Mouse (Mus musculus) heart, embryonic 13.5 days (tissue): ENCODE results near the gene Qsox2. TPM values are rescaled to one million over a fixed set of nuclear protein-coding genes. Genes with fewer than 3 reads are reported as not detected.

Experiments
- ATAC-seq: fragments of 200-750 bp; cut with Nextera tagmentation; 2 replicates; pipeline ENCODE4 v1.8.0; 2017; ENCODE audit warnings: moderate TSS enrichment; ENCODE audit not compliant: insufficient number of reproducible peaks, low FRiP score, low TSS enrichment; ENCODE audit errors: extremely low read depth
- H3K27ac ChIP-seq: fragments of 300-500 bp; sonication (generic); replicated peaks from 2 replicates; pipeline ENCODE4 v1.5.1; 2015; ENCODE audit warnings: moderate library complexity, mild to moderate bottlenecking, inconsistent platforms
- H3K27me3 ChIP-seq: fragments of 300-500 bp; sonication (generic); replicated peaks from 2 replicates; pipeline ENCODE4 v1.6.1; 2015; ENCODE audit warnings: mild to moderate bottlenecking, inconsistent platforms
- H3K36me3 ChIP-seq: fragments of 300-500 bp; sonication (generic); 2 replicates; pipeline ENCODE4 v1.6.1; 2015; ENCODE audit warnings: mild to moderate bottlenecking, inconsistent platforms
- H3K4me1 ChIP-seq: fragments of 300-500 bp; sonication (generic); 2 replicates; pipeline ENCODE4 v1.6.1; 2015; ENCODE audit warnings: inconsistent platforms
- H3K4me2 ChIP-seq: fragments of 300-500 bp; sonication (generic); 2 replicates; pipeline ENCODE4 v1.6.1; 2015; ENCODE audit warnings: inconsistent platforms, mild to moderate bottlenecking, moderate library complexity
- H3K4me3 ChIP-seq: fragments of 300-500 bp; sonication (generic); 2 replicates; pipeline ENCODE4 v1.5.1; 2015; ENCODE audit warnings: moderate library complexity, mild to moderate bottlenecking, inconsistent platforms
- H3K9ac ChIP-seq: fragments of 300-500 bp; sonication (generic); 2 replicates; pipeline ENCODE4 v1.6.1; 2015; ENCODE audit warnings: inconsistent platforms, mild to moderate bottlenecking, moderate library complexity
- H3K9me3 ChIP-seq: fragments of 300-500 bp; sonication (generic); 2 replicates; pipeline ENCODE4 v1.6.1; 2016; ENCODE audit warnings: inconsistent platforms
- WGBS: fragments of 180-500 bp; shearing (Covaris S2); methylation state at CpG from one replicate; pipeline ENCODE4 v1.1.7; 2015; ENCODE audit warnings: mixed read lengths; 5-methylcytosine and 5-hydroxymethylcytosine counted together
- polyA plus RNA-seq: library from polyadenylated mRNA; unstranded; fragments of >200 nt; fragmentation: Nextera tagmentation; extraction: Ambion mirVana; gene quantifications from 2 replicates; pipeline ENCODE4 v1.2.1, GENCODE M21; 2015

Qsox2 gene
- polyA plus RNA-seq, 1 experiment from 2014 or later = 11.3 TPM

DNA sequence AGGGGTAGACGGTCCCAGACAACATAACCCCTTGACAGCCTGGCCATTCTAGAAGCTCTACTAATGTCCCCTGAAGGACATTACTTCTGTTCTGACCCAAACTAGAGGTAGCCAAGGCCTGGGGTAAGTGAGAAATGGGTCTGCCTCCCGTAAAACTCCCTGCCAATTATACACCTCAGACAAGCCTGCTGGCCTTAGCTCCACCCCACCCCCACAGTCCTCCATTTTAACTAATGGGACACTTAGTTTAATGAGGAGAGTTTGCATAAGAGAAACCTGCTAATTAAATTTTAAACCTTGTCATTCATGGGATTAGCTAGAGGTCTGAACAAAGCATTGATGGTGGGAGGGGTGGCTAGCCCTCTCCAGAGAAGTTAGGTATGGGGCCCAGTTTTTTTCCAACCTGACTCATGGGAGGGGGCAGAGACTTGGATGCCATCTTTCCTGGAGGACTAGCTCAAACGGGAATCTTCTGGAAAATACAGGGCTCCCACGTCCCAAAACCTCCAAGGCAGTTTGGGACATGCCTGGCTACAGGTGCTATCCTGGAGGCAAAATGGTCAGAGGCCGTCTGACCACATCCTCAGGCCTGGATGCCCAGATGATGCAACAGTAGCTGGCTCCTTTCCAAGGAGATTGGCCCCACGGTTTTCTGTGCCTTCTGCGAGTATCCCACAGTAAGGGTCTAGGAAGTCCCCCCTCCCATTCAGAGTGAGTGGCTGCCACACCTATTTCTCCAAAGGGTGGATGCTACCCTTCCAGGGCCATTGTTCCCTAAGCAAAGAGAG lies 42.6 kb downstream of the Qsox2 start:
- Histone ChIP-seq H3K27ac (no peak overlapping the region), H3K4me1 (peaks cover 12% of the 10 kb centered on the region), H3K4me3 (no peak overlapping the region), H3K36me3 (no peaks in the 10 kb centered on the region), H3K4me2 (no peak overlapping the region), H3K9ac (no peak overlapping the region), H3K27me3 (peaks cover 99% of the 10 kb centered on the region), H3K9me3 (no peaks in the 10 kb centered on the region)
- 45% methylated on average over 7 of the region's 7 CpGs for WGBS
- ATAC-seq = no peak

DNA sequence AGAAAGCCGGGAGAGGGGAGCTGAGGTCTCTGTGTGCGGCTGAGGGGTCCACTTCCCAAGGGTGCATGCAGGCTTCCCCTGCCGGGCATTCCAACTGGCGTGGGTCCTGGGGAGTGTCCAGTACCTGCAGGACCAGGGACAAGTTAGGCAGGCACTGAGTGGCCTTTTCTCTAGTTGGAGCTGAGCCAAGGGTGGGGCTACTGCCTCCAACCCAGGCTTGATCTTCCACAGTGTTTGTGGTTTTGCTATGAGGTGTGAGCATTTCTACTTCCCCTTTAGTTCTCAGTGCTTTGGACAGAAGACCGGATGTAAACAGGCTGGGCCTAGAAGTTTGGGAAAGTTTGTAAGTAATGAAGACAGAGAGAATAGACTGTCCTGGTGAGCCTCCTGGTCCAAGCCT lies 48.8 kb downstream of the Qsox2 start:
- Histone ChIP-seq H3K4me1 (peaks cover 4% of the 10 kb centered on the region; the same call in 1 of the 2 replicates), H3K4me2 (no peak overlapping the region), H3K27ac (no peak overlapping the region), H3K27me3 (peaks cover 93% of the 10 kb centered on the region), H3K36me3 (no peaks in the 10 kb centered on the region), H3K9ac (no peak overlapping the region), H3K9me3 (no peaks in the 10 kb centered on the region), H3K4me3 (no peak overlapping the region)
- 59% methylated on average over 5 of the region's 5 CpGs for WGBS
- no peak for ATAC-seq

DNA sequence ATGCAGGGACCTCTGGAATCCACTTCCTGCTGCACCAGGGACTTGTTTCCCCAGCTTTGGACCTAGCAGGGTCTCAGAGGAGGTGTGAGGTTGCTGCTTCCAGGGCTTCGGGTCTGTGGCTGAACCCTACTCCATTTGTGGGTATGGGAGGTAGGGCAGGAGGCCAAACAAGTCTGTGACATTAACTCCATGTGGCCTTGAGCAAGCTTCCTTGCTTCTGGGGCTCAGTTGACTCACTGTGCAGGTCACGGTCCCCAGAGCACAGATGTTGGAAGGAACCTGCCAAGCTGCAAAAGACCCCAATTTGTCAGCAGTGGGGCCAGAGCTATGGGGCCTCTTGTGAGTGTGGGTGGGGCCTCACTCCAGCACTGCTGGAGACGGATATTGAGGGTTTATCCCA lies 53.0 kb downstream of the Qsox2 start:
- no peak for ATAC-seq
- Histone ChIP-seq H3K27ac (no peak overlapping the region), H3K9ac (no peak overlapping the region), H3K4me3 (no peak overlapping the region), H3K4me2 (no peak overlapping the region), H3K36me3 (no peaks in the 10 kb centered on the region), H3K9me3 (no peaks in the 10 kb centered on the region), H3K4me1 (peaks cover 4% of the 10 kb centered on the region; the same call in 1 of the 2 replicates), H3K27me3 (peaks cover 72% of the 10 kb centered on the region)
- 48% methylated on average over 3 of the region's 3 CpGs for WGBS

DNA sequence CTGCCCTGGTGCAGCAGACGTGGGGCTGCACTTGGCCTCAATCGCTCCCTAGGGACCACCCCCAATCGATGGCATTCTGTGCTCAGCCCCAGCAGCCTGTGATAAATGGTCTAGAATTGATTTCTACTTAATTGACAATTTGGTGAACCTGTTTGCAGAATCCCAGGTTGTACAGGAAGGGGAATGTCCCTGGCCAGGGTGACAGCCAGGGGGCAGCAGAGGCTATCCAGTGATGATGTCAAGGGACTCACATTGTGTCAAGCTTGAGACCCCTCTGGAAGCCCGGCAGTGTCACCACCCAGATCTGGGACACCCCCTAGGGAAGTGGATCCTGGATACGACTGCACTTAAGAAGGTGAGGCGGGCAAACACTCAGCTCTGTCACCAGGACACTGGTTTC lies 54.7 kb downstream of the Qsox2 start:
- Histone ChIP-seq H3K4me3 (no peak overlapping the region), H3K9ac (no peak overlapping the region), H3K4me2 (no peak overlapping the region), H3K36me3 (no peaks in the 10 kb centered on the region), H3K9me3 (no peaks in the 10 kb centered on the region), H3K4me1 (no peaks in the 10 kb centered on the region; the same call in 1 of the 2 replicates), H3K27ac (no peak overlapping the region), H3K27me3 (peaks cover 57% of the 10 kb centered on the region)
- ATAC-seq = no peak
- WGBS = 9% methylated on average over 6 of the region's 6 CpGs

DNA sequence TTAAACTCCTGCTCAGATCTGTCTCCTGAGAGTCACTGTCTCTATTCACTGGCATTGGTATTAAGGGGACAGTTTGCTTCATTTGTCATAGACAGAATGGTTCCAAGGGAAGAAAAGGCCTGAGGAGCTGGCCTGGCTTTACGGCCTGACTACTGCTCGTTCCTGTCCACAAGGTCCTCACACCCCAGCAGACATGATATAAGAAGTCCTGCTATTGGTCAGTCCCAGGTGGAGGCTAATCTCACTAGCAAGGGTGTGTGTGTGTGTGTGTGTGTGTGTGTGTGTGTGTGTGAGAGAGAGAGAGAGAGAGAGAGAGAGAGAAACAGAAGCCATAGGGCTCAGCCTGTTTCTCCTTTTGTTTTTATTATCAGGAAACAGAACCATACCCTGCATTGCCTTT lies 60.1 kb downstream of the Qsox2 start:
- H3K4me2 ChIP-seq = no peak overlapping the region
- H3K27me3 ChIP-seq = peaks cover 31% of the 10 kb centered on the region
- WGBS = 39% methylated on average over 2 of the region's 2 CpGs
- peaks cover 16% of the 10 kb centered on the region; the same call in 1 of the 2 replicates for H3K4me1 ChIP-seq
- H3K4me3 ChIP-seq = no peak overlapping the region
- no peaks in the 10 kb centered on the region for H3K9me3 ChIP-seq
- H3K9ac ChIP-seq = no peak overlapping the region
- ATAC-seq = no peak
- peak overlapping the region; percentile 16; the same call in 1 of the 2 replicates for H3K27ac ChIP-seq
- no peaks in the 10 kb centered on the region for H3K36me3 ChIP-seq

DNA sequence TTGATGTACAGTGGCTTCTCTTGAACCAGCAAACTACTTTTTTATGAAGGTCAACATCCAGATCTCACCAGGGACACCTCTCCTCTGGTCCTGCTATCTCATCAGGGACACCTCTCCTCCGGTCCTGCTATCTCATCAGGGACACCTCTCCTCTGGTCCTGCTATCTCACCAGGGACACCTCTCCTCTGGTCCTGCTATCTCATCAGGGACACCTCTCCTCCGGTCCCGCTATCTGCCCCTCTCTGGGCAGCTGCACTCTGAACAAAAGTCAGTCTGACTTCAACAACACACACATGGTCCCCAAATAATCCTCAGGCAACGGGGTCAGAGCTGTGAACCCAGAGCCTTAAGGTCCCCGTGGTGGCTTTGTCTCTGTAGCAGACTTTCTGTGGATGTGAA lies 60.6 kb downstream of the Qsox2 start:
- no peak for ATAC-seq
- H3K27ac ChIP-seq = peak overlapping the region; percentile 16; the same call in 1 of the 2 replicates
- 17% methylated on average over 5 of the region's 5 CpGs for WGBS

DNA sequence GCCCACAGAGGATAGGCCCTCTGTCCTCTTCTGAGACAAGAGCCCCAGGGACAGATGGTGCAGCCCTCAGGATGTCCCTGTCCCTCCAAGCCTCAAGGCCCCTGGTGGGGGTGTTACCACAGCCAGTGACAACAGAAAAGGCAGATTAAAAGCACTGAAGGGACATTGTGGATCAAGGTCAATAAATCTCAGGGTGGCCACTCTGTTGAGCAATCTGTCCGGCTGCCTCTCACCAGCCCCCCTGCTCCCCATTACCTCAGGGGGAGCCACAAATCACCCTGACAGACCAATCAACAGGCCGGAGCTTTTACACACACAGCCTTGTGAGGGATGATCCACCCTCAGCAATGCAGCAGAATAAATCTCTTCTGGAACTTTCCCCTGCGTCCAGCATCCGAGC lies 62.1 kb downstream of the Qsox2 start:
- no peaks in the 10 kb centered on the region for H3K9me3 ChIP-seq
- no peak overlapping the region for H3K4me3 ChIP-seq
- H3K36me3 ChIP-seq = no peaks in the 10 kb centered on the region
- H3K4me1 ChIP-seq = peaks cover 16% of the 10 kb centered on the region; the same call in 1 of the 2 replicates
- H3K27me3 ChIP-seq = peaks cover 41% of the 10 kb centered on the region
- no peak for ATAC-seq
- H3K9ac ChIP-seq = no peak overlapping the region
- H3K4me2 ChIP-seq = no peak overlapping the region
- no peak overlapping the region for H3K27ac ChIP-seq
- 27% methylated on average over 4 of the region's 4 CpGs for WGBS

More for the DNA sequence above, 60.6 kb downstream of the Qsox2 start:
- Histone ChIP-seq H3K4me1 (peaks cover 16% of the 10 kb centered on the region; the same call in 1 of the 2 replicates), H3K4me2 (no peak overlapping the region), H3K36me3 (no peaks in the 10 kb centered on the region), H3K27me3 (peaks cover 28% of the 10 kb centered on the region), H3K9me3 (no peaks in the 10 kb centered on the region), H3K4me3 (no peak overlapping the region), H3K9ac (no peak overlapping the region)

DNA sequence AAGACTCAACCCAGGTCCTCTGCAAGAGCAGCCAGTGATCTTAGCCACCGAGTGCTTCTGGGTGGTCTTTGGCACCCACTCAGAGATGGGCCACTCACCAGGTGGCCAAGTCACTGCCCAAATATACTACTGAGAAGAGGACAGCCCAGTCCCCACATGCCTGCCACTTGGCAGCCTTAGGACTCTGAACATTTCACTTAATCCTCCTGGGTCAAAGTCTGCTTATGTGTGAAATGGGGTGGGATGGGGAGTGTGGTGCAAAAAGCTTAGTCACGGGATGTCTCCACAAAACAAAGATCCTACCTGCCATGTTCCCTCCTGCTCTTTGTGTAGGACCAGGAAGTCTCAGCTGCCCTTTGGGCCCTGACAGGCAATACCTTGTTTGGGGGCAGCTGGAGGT lies 65.2 kb downstream of the Qsox2 start:
- 80% methylated on average over 2 of the region's 2 CpGs for WGBS
- no peaks in the 10 kb centered on the region for H3K9me3 ChIP-seq
- H3K4me2 ChIP-seq = no peak overlapping the region
- no peak for ATAC-seq
- no peak overlapping the region for H3K9ac ChIP-seq
- H3K36me3 ChIP-seq = no peaks in the 10 kb centered on the region
- H3K4me1 ChIP-seq = peaks cover 24% of the 10 kb centered on the region
- no peak overlapping the region for H3K27ac ChIP-seq
- H3K4me3 ChIP-seq = no peak overlapping the region
- H3K27me3 ChIP-seq = peaks cover 57% of the 10 kb centered on the region

DNA sequence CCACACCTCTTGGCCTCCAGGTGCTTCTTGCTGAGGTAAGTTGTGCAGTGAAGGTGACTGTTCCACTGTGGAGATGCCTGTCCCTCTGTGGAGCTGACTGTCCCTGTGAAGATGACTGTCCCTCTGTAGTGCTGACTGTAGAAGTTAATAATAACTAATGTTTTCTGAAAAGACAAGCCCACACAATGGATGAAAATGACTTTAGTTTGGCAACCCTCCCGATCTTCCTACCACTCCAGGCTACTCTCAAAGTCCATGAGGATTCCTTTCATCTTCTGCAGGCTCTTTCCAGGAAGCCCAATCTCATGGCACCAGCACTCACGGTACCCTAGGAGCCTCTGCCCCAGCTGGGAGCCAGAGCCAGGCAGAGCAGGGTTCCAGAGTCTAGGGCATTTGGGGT lies 66.9 kb downstream of the Qsox2 start:
- H3K4me1 ChIP-seq = peaks cover 10% of the 10 kb centered on the region
- peaks cover 52% of the 10 kb centered on the region for H3K27me3 ChIP-seq
- no peaks in the 10 kb centered on the region for H3K36me3 ChIP-seq
- WGBS = 58% methylated on average over 2 of the region's 2 CpGs
- no peak overlapping the region for H3K27ac ChIP-seq
- ATAC-seq = no peak
- no peak overlapping the region for H3K4me3 ChIP-seq
- H3K4me2 ChIP-seq = no peak overlapping the region
- H3K9ac ChIP-seq = no peak overlapping the region
- H3K9me3 ChIP-seq = no peaks in the 10 kb centered on the region

DNA sequence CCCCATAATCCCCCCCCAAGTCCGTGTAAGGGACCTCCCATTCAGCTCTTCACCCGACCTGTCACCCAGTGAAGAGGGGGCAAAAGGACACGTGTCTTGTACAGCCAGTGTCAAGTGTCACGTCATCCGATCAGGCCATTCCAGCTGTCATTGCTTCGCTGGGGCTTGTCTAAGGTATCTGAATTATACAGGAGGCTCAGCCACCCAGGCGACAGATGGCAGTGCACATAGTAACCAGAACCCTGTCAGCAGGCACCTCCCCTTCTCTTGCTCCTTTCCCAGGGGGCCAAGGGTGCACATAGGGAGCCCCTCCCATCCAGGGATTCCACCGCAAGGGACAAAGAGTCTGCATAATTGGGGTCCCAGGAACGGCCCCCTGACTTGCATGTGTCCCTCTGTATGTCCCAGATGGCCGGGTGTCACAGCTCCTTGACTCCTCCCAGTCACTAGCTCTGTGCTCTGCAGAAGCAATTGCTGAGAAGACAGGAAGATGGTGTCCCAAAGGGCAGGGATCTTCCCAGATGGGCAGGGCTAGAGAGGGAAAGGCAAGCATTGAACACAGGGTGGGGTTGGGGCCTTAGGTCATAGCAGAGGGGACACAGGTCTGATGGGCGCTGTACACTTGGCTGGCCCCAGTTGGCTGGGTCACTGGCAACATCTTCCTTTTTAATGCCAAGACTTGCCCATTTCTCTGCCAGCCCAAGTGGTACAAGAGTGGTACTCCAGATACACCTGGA lies 68.3 kb downstream of the Qsox2 start:
- ATAC-seq = no peak; the same call in 1 of the 2 replicates
- Histone ChIP-seq H3K4me1 (peaks cover 7% of the 10 kb centered on the region), H3K4me2 (no peak overlapping the region), H3K27me3 (peaks cover 45% of the 10 kb centered on the region), H3K4me3 (no peak overlapping the region), H3K27ac (no peak overlapping the region), H3K36me3 (no peaks in the 10 kb centered on the region), H3K9me3 (no peaks in the 10 kb centered on the region), H3K9ac (no peak overlapping the region)
- WGBS = 27% methylated on average over 11 of the region's 11 CpGs

DNA sequence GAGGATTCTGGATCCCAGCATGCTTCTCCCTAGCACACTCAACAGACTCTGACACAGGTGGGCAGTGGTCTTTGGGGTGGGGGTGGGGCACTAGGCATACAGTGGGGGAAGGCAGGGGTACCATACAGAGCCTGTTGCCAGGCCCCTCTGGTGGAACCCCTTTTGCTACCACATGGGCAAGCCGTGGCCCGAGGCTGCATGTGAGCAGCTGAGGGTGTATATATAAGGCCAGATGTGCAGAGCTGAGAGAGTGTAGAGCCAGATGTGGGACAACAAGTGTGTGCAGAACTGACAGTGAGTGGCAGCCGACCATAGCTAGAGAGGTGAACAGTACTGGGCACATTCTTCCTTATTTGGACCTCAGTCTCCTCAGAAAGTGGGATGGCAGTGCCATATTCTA lies 70.4 kb downstream of the Qsox2 start:
- Histone ChIP-seq H3K4me2 (no peak overlapping the region), H3K27me3 (peaks cover 38% of the 10 kb centered on the region), H3K4me3 (no peak overlapping the region), H3K4me1 (peaks cover 7% of the 10 kb centered on the region), H3K9me3 (no peaks in the 10 kb centered on the region), H3K27ac (no peak overlapping the region), H3K36me3 (no peaks in the 10 kb centered on the region), H3K9ac (0 out of 2 replicates have a peak overlapping the region, but pooled peaks have one; percentile 10)
- 79% methylated on average over 3 of the region's 3 CpGs for WGBS
- no peak for ATAC-seq
